ENCODE assay signal across 8 mouse cellular contexts in genomic region chr2:119237210-119237870, GRCm38 (mm10). TPM values are rescaled to one million over a fixed set of nuclear protein-coding genes. Genes with fewer than 3 reads are reported as not detected.
A peak's percentile ranks its signal among the peaks of the same experiment; 100 is the strongest.
DNase-seq lines count a peak whose midpoint lies in the region; ATAC-seq and TF ChIP-seq lines count a peak whose summit lies in the region.

Gene Spint1, plus strand, starts transcription at chr2:119237362.

- DNase-seq in ovary, postnatal 36 days (ENCODE audit: low spot score) = peak; percentile 40
- DNase-seq in ovary, adult 18-20 months (ENCODE audit: low spot score) = no peak
- peak; percentile 79 for DNase-seq in kidney, adult 11 months
- DNase-seq in lung, embryonic 14.5 days = peak; percentile 64
- DNase-seq in left cerebral cortex, adult 11 months (ENCODE audit: low spot score) = no peak
- DNase-seq in gastrocnemius, adult 18-20 months (ENCODE audit: low spot score) = no peak

- TF ChIP-seq CTCF in lung, embryonic 14.5 days (IDR thresholded peaks at IDR 0.05; ENCODE audit: low read depth) = no peak

- peak; percentile 59; the same call in 1 of the 2 replicates for ATAC-seq in embryonic facial prominence, embryonic 13.5 days (ENCODE audit: insufficient number of reproducible peaks, insufficient read depth, low FRiP score, low TSS enrichment, low read depth)
- ATAC-seq in lung, embryonic 14.5 days (ENCODE audit: insufficient read depth) = peak; percentile 71
- peak; percentile 66 for ATAC-seq in stomach, embryonic 15.5 days (ENCODE audit: insufficient read depth, low FRiP score, low read depth)

- peaks cover 64% of the 10 kb centered on the region for H3K27me3 ChIP-seq in embryonic facial prominence, embryonic 13.5 days
- peaks cover 36% of the 10 kb centered on the region for H3K27me3 ChIP-seq in lung, embryonic 14.5 days (ENCODE audit: insufficient read depth, low read length)
- H3K27me3 ChIP-seq in stomach, embryonic 15.5 days (replicated peaks) = peaks cover 30% of the 10 kb centered on the region

- peaks cover 13% of the 10 kb centered on the region for H3K4me1 ChIP-seq in embryonic facial prominence, embryonic 13.5 days
- H3K4me1 ChIP-seq in lung, embryonic 14.5 days (ENCODE audit: insufficient read depth) = no peaks in the 10 kb centered on the region
- peaks cover 12% of the 10 kb centered on the region; the same call in 1 of the 2 replicates for H3K4me1 ChIP-seq in stomach, embryonic 15.5 days

- H3K36me3 ChIP-seq in embryonic facial prominence, embryonic 13.5 days = no peaks in the 10 kb centered on the region
- H3K36me3 ChIP-seq in lung, embryonic 14.5 days (ENCODE audit: insufficient read depth) = no peaks in the 10 kb centered on the region
- no peaks in the 10 kb centered on the region for H3K36me3 ChIP-seq in stomach, embryonic 15.5 days

- no peaks in the 10 kb centered on the region for H3K9me3 ChIP-seq in embryonic facial prominence, embryonic 13.5 days
- no peaks in the 10 kb centered on the region for H3K9me3 ChIP-seq in lung, embryonic 14.5 days (ENCODE audit: low read depth, low read length)
- no peaks in the 10 kb centered on the region for H3K9me3 ChIP-seq in stomach, embryonic 15.5 days

- peak within 1 kb of the TSS; percentile 52 for H3K4me3 ChIP-seq in embryonic facial prominence, embryonic 13.5 days
- H3K4me3 ChIP-seq in lung, embryonic 14.5 days (ENCODE audit: low read depth, low read length) = peak within 1 kb of the TSS; percentile 53
- H3K4me3 ChIP-seq in stomach, embryonic 15.5 days (replicated peaks) = peak within 1 kb of the TSS; percentile 55

- WGBS in embryonic facial prominence, embryonic 13.5 days = under 1% methylated on average over 73 of the region's 73 CpGs
- WGBS in lung, embryonic 14.5 days = under 1% methylated on average over 72 of the region's 73 CpGs
- 1% methylated on average over 73 of the region's 73 CpGs for WGBS in stomach, embryonic 15.5 days

- no peak within 1 kb of the TSS for H3K27ac ChIP-seq in embryonic facial prominence, embryonic 13.5 days
- peak within 1 kb of the TSS; percentile 34 for H3K27ac ChIP-seq in lung, embryonic 14.5 days (ENCODE audit: low read depth)
- peak within 1 kb of the TSS; percentile 87 for H3K27ac ChIP-seq in stomach, embryonic 15.5 days

- H3K4me2 ChIP-seq in embryonic facial prominence, embryonic 13.5 days = peak within 1 kb of the TSS; percentile 79
- H3K4me2 ChIP-seq in lung, embryonic 14.5 days = peak within 1 kb of the TSS; percentile 73
- peak within 1 kb of the TSS; percentile 83 for H3K4me2 ChIP-seq in stomach, embryonic 15.5 days

- H3K9ac ChIP-seq in embryonic facial prominence, embryonic 13.5 days = peak within 1 kb of the TSS; percentile 68
- H3K9ac ChIP-seq in lung, embryonic 14.5 days = peak within 1 kb of the TSS; percentile 45
- H3K9ac ChIP-seq in stomach, embryonic 15.5 days = peak within 1 kb of the TSS; percentile 54

RNA-seq across cellular contexts. Expression of gene Spint1, which starts in this region (rescaled TPM):
- polyA plus RNA-seq in embryonic facial prominence, embryonic 13.5 days (2015; fragmentation: Nextera tagmentation; extraction: Ambion mirVana) = 15.3 and 15.4 TPM in 2 replicates
- polyA plus RNA-seq in lung, embryonic 14.5 days (2014; fragmentation: Nextera tagmentation; extraction: Ambion mirVana) = 25.4 and 25.5 TPM in 2 replicates
- 74.8 and 80.2 TPM in 2 replicates for polyA plus RNA-seq in stomach, embryonic 15.5 days (2015; fragmentation: Nextera tagmentation; extraction: Ambion mirVana)
- not detected for total RNA-seq in gastrocnemius, adult 18-20 months (2021)

Comparison
In these comparisons a context has a peak if more than half of its experiments do, and no peak if none do; other contexts are left out.
1. DNase-seq: peak in ovary, postnatal 36 days (single experiment), kidney, adult 11 months (single experiment) and lung, embryonic 14.5 days (single experiment); none in ovary, adult 18-20 months (single experiment), left cerebral cortex, adult 11 months (single experiment) and gastrocnemius, adult 18-20 months (single experiment).
2. Peak in every context shown above with its lines, with median percentiles within 50 percentile points of each other: ATAC-seq, H3K4me2 ChIP-seq, H3K4me3 ChIP-seq and H3K9ac ChIP-seq.